Mouse (Mus musculus) c-Kit-negative CD71-positive TER-119-positive erythroid progenitor cells, embryonic 14.5 days (primary cell): ENCODE measurements around the gene Kcnq1.

Experiments
- DNase-seq: peaks from one replicate; pipeline ENCODE4 v3.0.0-alpha.2; 2013; ENCODE audit warnings: low read depth, low spot score

Gene Kcnq1

DNA sequence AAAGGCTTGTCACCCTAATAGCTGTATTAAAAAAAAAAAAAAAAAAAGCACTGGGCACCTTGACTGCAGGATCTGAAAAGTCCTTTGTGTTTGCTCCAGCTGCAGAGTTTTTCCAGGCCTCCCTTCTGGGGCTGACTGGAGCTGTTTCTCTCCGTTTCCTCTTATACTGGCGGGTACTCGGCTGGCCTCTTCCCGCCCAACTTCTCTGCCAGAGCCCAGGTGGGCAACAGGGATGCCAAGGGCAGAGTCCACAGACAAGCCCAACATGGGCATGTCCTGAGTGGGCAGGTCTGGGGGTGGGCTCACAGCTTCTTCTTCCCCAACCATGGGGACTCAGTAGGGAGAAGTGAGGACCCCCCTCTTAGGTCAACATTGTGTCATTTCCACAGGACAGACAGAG is 167.6 kb downstream of the Kcnq1 start:
- no peak for DNase-seq

DNA sequence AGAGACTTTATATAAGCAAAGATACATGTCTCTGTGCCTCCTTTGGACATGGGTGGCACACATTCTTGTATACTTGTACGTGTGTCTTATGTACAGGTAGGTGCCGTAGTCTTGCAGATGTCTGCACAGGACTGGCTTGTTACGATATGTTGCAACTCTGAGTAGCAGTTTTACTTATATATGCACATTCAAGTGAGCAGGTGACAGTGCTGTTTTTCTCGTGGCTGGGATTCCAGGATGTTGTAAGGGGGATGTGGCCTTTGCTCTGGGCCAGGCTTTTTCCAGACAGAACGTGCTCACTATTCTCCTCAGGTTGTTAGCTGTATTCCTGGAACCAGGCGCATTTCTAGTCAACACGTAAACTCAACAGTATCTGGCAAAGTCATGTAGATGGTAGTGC is 168.9 kb downstream of the Kcnq1 start:
- DNase-seq, result no peak

DNA sequence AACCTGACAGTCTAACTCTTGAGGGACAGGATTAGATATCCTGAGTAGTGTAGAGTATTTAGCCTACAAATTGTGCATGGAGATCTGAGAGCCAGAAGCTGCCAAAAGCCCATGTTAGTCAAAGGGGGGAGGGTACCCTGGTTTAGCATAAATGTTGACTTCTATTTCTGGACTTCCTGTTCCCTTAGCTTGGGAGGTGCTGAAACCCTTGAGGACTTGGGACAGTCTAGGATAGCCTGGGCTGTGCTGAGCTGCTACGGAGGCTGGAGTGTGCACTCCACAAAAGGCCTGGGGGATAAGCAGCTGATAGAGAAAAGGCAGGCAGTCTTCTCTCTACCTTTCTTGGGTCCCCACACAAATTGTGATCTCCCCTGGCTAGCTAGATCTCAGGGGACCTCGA is 177.5 kb downstream of the Kcnq1 start:
- DNase-seq, result no peak

DNA sequence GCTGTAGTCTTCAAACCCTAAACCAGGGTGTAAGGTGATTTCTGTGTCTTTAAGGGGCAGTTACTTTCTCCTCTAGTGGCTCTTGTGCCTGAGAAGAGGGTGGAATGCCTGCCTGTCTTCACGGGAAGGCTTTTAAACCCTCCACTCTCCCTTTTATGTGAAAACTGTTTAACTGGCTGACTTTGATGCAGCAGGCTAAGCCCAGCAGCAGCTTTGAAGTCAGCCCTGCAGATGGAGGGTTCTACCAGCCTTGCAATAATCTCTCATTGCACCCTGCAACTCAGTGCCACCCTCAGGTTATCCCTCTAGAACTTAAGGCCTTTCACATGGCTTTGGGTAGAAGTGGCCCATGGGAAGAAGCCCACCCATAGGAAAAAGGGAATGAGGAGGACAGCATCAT is 178.7 kb downstream of the Kcnq1 start:
- DNase-seq, result no peak

DNA sequence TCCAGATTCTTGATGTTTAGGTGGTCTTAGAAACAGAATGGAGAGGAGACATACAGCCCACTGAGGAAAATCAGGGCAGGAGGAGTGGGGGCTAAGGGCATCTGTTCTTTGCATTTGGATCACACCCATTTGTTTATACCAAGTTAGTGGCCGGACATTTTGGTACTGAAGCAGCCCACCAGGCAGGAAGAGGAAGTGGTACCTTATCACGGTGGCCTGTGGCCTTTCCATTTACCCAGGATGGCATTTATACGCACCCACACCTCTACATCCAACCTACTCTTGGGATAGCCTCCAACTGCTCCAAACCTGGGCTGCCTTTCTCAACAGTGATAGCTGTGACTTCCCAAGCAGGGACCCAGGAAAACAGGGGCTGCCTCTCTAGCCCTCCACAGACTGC is 179.3 kb downstream of the Kcnq1 start:
- no peak for DNase-seq

DNA sequence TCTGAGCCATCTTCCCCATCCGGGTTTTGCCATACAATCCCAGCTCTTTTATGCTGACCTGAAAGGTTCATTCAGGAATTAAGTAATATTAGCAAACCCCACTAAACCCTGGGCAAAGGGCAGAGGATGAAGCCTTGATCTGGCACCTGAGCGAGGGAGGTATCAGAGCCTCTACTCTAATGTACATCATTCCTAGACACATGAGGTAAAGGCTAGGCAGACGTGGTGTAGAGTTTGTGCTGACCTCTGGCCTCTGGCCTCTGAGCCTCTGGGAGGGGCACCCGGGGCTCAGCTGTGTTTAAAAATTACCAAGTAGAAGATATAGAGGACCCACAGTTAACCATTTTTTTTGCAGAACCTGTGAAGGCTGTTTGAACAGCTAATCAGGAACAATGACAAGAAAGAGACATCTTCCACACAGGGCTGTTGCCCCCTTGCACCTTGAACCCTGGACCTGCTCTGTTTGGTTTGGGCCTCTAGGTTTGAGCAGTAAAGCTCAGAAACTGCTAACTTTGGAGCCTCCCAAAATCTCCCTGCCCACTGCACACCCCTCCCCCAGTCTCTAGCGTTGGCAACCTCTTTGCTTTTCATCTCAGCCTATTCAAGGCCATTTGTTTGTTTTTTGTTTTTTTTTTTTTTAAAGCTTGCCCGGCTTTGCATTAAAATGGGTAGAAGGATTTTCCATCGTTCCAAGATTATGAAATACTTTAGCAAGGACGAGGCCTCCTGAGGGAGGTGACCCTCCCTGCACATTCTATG is 180.5 kb downstream of the Kcnq1 start:
- no peak for DNase-seq

DNA sequence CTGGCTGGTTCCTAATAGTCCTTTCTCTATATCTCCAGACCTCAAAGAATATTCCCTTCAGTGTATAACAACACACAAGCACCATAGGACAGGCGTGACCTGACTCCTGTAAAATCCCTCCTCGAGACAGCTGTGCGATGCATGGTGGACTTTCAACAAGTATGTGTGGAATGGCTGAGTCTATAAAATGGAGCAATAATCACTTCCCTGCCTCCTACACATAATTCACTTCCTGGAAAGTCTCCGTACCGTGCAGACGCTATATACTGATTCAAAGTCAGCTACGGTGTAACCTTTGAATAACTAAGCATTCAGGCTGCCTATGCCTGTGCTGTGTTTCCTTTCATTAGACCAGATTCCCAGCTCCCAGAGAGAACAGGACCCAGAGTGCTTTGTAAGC is 182.0 kb downstream of the Kcnq1 start:
- no peak for DNase-seq

DNA sequence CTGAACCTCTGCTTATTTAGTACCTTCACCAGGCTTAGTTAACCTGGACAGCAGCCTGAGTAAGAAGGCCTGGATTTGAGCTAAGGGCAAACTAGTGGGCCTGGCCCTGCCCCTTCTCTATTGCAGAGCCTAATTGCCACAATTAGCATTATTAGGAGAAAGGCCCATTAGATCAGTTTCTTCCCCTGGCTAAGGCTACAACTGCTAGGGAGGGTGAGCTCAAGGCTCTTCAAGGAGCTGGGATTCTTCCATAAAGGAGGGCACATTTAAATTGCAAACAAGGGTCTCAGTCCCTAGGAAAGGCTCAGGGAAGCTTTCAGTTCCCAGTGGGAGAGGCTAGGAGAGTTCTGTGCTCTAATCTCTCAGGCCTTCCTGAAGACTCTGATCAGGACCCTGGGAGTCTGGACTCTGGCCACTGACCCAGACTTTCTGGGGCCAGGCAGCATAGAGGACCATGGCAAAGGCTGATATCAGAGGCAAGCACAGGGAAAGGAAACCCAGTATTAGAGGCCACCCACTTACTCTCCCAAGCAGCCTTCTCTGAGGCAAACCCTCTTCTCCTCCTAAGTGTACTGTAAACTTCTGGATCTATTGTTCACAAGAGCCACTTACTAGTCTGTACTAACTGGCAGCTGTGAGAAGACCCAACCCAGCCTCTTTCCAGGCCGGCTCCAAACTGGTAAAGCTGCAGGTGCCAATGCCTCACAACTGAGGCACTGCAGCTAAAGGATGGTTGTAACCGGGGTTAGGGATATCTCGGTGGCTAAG is 183.1 kb downstream of the Kcnq1 start:
- DNase-seq, result no peak

DNA sequence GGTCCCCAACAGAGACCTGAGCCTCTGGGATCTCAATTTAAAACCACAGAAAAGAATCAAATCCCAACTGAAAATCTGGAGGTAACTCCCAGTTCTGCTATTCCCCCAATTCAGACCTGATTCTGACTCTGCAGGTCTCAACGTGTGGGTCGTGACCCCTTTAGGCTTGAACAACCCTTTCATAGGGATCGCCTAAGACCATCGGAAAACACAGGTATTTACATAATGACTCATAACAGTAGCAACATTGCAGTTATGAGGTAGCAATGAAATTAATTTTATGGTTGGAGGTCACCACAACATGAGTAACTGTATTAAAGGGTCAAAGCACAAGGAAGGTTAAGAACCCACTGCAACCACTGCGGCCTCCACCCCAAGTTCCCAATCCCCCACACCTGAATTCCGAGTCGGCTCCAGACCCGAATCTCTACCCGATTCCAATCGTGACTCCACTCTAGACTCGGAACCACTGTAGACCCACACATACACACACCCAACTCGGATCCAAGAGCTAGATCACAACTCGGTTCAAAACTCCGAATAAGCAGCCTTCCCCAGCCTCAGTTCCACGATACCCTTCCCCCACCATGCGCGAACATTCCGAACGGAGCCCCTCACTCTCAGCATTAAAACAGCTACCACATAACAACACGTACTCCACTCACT is 188.7 kb downstream of the Kcnq1 start:
- DNase-seq, result no peak

DNA sequence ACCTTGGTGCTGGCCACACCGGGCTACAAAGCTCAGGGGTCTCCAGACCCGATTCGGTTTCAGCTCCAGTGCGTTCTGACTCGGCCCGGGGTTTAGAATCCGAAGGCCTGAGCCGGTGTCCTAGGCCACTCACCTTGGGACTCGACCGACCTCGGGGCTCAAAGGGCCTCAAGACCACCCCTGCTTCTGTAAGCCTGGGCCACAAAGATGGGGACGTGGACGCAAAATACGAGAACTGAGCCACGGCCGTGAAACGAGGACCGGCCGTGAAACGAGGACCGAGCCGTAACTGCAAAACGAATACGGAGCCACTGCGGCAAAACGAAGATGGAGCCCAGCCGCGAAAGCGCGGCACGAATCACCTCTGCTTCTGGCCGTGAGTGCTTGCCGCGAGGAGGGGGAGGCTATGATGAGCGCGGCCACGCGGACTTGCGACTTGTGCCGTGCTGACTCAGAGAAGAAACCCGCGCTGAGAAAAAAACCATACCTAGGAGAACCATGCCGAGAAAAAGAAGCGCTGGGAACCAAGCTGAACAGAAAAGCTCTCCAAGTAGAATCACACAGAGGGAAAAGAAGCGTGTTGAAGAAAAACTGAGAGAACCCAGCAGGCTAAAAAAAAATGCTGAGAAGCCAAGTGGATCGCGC is 189.3 kb downstream of the Kcnq1 start:
- peak; percentile 19 for DNase-seq

DNA sequence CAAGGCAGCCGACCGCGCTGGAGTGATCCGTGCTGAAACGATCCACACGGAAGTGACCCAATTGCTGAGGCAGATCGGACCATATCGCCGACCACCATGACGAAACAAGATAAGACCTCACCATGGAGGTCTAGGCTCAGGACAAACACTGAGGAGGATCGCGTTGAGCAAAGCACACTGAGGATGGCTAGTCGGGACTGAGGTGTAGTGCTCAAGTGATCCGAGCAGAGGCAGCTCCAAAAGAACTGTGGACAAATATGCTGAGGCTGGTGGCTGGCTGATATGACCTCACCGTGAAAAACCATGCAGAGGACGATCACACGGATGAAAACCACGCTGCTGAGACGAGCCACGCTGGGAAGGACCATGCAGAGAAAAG is 189.8 kb downstream of the Kcnq1 start:
- DNase-seq, result no peak

DNA sequence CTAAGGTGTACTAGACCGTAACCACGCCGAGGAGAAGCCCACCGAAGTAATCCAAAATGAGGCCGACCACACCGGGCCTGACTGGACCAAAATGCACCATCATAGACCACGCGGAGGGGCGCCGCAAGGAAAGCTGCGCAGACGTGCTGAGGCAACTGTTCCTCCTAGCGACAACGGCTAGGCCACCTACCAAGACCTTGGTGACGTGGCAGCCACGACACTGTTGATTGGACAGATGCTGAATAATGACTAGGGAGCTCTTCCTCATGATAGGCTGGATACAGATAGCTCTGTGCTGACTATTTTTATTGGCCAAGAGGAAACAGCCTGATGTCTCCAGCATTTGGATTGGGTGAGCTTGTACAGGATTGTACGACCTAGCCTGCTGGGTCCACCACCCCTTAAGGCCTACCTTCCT is 190.2 kb downstream of the Kcnq1 start:
- DNase-seq, result peak; percentile 89

DNA sequence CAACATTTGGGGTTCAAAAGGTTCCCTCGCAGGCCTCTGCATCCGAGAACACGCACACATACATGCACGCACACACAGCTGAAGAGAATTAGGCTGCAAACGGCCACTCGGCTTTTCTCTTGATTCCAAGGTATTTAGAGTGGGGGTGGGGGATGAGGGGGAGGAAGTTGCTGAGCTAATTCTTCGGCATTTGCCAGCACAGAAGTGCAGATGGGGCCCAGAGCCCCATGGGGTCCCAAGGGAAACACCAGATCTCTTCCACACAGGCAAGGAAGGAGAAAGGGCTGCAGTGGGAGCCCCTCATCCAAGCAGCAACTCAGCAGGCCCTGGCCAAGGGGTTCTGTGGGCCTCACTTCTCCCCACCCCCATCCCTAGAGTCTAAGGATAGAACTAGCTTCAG is 193.9 kb downstream of the Kcnq1 start:
- DNase-seq, result no peak

DNA sequence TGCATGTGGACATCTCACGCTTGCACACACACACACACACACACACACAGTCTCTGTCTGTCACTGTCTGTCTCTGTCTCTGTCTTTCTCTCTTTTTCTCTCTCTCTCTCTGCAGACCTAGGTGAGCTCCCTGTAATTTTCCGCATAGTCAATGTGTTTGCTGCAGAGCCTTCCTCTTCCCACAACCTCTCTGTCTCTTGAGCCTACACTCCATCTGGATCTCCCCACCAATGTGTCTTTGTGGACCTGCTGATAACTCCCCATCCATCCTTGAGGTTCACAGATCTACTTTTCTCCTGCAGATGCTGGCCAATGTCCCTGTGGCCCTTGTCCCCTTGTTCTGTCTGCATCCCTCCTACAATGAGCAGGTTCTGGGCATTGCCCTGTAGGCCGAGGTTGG is 194.5 kb downstream of the Kcnq1 start:
- no peak for DNase-seq

DNA sequence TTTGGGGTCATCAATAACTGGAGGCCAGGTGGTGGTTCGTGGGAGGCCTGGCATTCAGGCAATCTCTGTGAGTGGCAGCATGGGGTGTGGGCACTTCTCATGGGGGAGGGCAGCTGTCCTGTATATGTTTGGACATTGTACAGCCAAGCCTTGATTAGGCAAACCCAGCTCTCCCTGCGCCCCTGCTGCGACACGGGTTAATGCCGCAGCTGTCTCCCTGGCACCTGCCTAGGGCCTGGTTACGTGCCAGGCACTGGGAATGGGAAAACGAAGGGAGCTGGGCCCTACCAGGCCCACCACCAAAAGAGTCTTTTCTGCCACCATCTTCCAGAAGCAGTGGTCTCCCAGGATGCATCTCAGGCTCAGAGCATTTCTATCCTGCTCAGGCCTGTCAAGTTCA is 196.0 kb downstream of the Kcnq1 start:
- DNase-seq, result no peak

DNA sequence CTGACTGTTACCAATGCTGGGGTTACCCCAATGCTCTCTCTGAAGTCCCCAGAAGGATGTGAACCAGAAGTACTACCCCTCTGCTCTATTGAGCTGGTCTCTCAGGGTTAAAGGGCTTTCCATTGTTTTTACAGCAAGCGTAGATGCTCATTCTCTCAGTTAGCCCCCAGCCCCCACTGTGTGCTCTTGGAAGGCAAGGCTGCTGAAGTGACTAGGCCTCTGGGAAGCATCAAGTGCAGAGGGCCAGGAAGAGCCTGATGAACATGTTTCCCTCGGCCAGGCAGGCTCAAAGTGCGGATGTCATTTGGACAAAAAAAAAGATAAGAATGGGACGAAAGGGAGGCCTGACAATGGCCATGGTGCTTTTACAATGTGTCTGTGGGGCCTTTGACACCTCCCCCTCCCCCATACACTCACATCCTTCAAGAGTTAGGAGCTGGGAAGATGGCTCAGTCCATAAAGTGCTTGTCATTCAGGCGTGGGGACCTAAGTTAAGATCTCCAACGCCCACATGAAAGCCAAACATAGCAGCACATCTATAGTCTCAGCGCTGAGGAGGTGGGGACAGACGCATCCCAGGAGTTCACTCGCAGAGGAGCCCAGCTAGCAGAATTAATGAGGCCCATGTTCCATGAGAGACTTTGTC is 196.6 kb downstream of the Kcnq1 start:
- DNase-seq, result no peak

DNA sequence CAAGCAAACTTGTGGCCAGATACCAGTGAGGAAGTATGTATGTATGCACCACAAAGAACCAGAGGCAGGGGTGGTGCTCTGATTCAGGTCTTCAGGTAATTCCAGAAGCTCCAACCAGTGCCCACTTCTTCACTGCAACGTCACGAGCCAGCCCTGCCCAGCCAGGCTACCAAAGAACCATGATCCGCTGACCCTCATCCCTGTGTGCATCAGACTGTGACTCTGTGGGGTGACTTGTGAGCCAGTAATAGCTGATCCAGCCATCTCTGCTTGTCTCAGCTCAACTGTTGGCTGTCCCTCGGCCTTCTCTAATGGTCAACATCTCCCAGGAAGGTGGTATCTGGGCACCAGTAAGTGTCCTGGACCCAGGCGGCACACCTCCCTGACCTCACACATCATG is 197.4 kb downstream of the Kcnq1 start:
- DNase-seq, result no peak

DNA sequence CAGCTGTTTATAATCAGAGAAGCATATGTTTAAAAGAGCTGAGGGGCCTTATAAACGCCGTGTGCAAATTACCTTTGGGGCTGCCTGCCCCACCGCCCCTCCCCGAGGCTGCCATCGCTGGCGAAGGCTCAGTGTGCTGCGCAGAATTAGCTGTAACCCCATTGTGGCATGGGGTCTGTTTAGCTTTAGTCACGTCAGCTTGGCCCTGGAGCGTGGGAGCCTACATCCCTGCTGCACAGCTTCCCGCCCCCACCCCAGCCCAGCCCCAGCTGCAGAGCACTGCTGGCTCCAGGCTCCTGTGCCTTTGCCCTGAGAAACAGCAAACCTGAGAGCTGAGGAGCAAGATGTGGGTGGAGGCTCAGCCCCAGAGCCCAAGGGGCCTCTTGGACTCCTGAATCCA is 199.6 kb downstream of the Kcnq1 start:
- DNase-seq, result no peak

DNA sequence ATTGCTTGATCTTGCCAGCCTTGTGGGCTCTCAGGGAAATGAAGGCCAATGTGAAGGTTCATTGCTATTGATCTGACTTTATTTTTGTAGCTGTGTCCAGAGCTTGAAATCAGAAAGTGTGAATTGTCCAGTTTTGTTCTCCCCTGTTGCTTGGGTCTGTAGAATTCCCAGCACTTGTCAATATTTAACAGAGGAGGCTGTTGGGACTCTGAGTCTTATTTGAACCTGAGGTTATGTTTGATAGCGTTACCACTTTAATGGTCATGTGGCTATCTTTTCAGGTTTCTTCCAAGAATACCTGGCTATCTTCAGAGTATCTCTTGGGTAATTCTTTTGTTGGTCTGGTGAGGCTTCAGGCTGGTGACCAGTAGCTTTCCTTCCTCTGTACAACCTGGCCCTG is 201.8 kb downstream of the Kcnq1 start:
- no peak for DNase-seq

DNA sequence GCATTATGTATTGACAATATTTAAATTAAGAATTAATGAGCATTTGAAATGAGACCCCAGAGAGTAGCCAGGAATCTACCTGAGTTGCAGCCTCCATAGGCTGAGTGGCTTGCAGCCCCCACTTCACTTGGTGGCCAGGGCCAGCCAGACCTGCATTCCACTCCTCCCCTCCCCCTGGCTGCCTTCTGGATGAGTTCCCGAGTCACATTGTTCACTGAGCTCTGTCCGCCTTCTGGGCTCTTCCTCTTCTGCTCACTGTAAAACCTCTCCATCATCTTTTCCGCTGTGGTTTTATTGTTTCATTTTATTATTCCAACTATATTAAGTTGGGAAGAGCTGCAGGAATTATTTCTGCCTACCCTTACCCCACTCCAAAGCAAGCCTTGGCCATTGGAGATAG is 204.1 kb downstream of the Kcnq1 start:
- no peak for DNase-seq

DNA sequence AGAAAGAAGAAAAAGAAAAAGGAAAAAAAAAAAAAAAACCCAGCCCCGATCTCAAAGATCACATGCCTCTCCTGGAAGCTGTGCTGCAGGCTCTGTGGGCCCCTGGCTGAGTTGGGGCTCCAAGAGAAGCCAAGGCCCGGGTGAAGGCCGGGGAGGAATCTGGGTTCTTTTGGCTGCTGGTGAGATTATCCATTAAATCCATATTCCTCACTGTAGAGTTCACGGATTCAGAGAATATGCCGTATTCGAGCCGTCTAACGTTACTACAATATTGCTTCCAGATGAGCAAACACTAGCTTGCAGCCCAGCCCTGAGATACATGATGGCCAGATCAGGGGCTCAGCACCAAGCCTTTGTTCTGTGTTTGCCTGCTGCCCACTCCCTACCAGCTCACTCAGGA is 204.7 kb downstream of the Kcnq1 start:
- no peak for DNase-seq

DNA sequence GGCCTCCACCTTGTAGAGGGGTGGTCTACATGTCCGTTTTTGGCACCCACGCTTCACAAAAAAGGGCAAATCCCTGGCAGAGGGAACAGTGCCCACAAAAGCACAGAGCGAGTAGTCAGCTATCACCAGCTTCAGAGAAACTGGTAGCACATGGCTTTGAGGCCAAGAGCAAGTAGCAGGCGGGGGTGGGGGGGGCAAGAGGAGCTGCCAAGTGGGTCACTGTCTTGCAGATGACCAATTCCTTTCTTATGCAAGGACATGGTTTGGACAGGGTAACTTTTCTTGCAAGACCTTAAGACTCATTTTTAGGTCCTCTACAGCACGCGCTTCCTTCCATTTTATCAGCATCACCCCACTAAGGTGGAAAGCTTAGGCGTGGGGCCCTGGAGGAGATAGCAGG is 205.3 kb downstream of the Kcnq1 start:
- DNase-seq, result no peak
